Mouse (Mus musculus): ENCODE data around the gene Selenbp2. TPM values are rescaled to one million over a fixed set of nuclear protein-coding genes. Genes with fewer than 3 reads are reported as not detected.
"Not testable (repeated sequence)": the region's sequence is repeated elsewhere in the genome, so short reads cannot be mapped to it uniquely, and the experiment has no call there.

Selenbp2 gene
- total and polyA plus RNA-seq, 3 experiments, result 35.7 to 67.0 TPM; not detected in 1

DNA sequence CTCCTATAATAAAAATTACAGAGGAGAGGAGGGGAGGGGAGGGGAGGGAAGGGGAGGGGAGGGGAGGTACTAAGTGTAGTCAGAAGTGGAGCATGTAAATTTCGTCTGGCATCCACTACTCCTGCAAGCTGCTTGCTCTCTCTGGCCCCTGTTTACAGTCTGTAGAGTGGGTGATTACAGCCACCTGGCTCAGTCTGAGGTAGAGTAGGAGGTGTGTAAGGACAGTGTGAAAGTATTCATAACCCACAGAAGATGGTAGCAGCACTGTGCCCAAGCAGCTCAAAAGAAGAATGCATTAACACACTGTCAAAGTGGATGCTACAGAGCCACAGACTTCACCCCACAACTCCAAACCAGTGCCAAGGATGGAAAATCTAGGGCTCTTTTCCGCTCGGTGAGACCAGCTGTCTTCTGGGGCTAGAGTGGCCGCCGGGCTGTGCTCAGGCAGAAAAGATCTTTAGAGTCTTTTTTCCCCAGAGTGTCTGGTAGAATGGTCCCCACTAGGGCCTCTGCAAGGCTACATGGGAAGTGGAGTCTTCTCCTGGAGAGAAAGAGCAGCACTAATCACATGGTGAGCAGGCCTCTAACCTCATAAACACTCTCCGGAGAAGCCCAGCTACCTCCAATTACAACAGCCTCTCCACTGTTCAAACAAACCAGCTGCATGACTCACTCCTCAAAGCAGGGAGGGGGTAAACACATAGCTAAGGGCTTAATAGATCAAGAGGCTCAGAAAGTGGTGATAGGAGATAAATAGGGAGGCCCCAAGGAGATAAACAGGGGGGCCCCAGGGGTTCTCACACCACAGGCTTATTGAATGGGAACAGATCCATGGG is 44.4 kb upstream of the Selenbp2 start (continued):
- TF ChIP-seq SIN3A (IDR thresholded peaks at IDR 0.05; ENCODE audit: low read length) (peak; percentile 73), MAZ (IDR thresholded peaks at IDR 0.05; ENCODE audit: low read depth, low read length) (peak; percentile 92), ZKSCAN1 (IDR thresholded peaks at IDR 0.05; ENCODE audit: low read depth, low read length) (no peak), CHD2 (IDR thresholded peaks at IDR 0.05; ENCODE audit: low read length) (no peak), JUND (IDR thresholded peaks at IDR 0.05; ENCODE audit: low read depth, low read length) (peak; percentile 80), RCOR1 (IDR thresholded peaks at IDR 0.05; ENCODE audit: low read depth, low read length) (peak; percentile 53; the same call in 1 of the 2 replicates), E2F4 (IDR thresholded peaks at IDR 0.05; ENCODE audit: borderline replicate concordance, low read depth, low read length) (no peak), CHD1 (IDR thresholded peaks at IDR 0.05; ENCODE audit: low read depth, low read length) (no peak), NELFE (IDR thresholded peaks at IDR 0.05; ENCODE audit: low read depth, low read length) (no peak), RAD21 (IDR thresholded peaks at IDR 0.05; ENCODE audit: low read depth, low read length) (no peak), USF1 (IDR thresholded peaks at IDR 0.05; ENCODE audit: low read depth, low read length) (peak; percentile 57), KAT2A (conservative IDR thresholded peaks at IDR 0.05; ENCODE audit: low read depth, low read length) (no peak), ZMIZ1 (IDR thresholded peaks at IDR 0.05; ENCODE audit: low read depth, low read length) (peak; percentile 25; the same call in 1 of the 2 replicates), MYC (IDR thresholded peaks at IDR 0.05; ENCODE audit: low read depth, low read length) (peak; percentile 54; the same call in 1 of the 2 replicates), ZC3H11A (IDR thresholded peaks at IDR 0.05; ENCODE audit: low read depth, low read length) (no peak), ZNF384 (IDR thresholded peaks at IDR 0.05; ENCODE audit: low read depth, low read length) (no peak), MYB (IDR thresholded peaks at IDR 0.05; ENCODE audit: low read depth, low read length) (no peak)

DNA sequence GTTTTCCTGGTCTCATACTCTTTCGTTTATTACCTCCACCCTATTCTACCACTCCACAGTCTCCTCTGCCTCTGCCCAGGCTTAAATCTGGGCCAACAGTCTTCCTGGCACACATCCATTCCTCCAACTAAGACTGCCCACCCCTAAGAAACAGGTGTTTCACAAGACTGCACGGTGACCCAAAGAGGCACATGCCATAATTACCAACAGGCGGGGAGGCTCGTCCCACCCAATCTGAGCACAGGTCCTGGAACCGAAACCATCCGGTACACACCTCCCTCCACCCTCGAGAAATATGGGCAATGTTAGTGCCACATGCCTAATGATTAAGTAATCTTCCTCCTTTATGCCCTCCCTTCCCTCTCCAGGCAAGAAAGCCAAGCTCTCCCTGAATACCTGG is 42.9 kb upstream of the Selenbp2 start:
- DNase-seq (ENCODE audit: low read depth, low spot score), result no peak
- Histone ChIP-seq H3K36me3 (ENCODE audit: control insufficient read depth in 1 of 2, insufficient read depth in 2 of 2, low read length in 2 of 2) (peaks cover 0 to 10% of the 10 kb centered on the region in 2 experiments; a peak in 2 of 4 replicates), H3K4me1 (ENCODE audit: control insufficient read depth in 1 of 2, insufficient read depth in 2 of 2, low read length in 2 of 2) (peaks cover 9 to 12% of the 10 kb centered on the region in 2 experiments), H3K27ac (ENCODE audit: control insufficient read depth, low read depth, low read length) (no peak overlapping the region), H3K4me3 (ENCODE audit: control insufficient read depth in 1 of 2, insufficient read depth in 1 of 2, low read depth in 2 of 2, low read length in 2 of 2) (no peak overlapping the region), H3K79me2 (ENCODE audit: control insufficient read depth, insufficient read depth, low read length, poor library complexity) (no peaks in the 10 kb centered on the region), H3K27me3 (ENCODE audit: control insufficient read depth in 1 of 2, insufficient read depth in 2 of 2, low read length in 2 of 2) (no peaks in the 10 kb centered on the region), H3K9me3 (replicated peaks; ENCODE audit: insufficient read depth, low read length) (no peaks in the 10 kb centered on the region), H3K9ac (ENCODE audit: control insufficient read depth, low read depth, low read length, poor library complexity, severe bottlenecking) (no peak overlapping the region)
- TF ChIP-seq ELF1 (IDR thresholded peaks at IDR 0.05; ENCODE audit: low read depth, low read length) (no peak), RCOR1 (IDR thresholded peaks at IDR 0.05; ENCODE audit: low read depth, low read length) (no peak), MXI1 (IDR thresholded peaks at IDR 0.05; ENCODE audit: low read depth, low read length) (no peak), MAFK (IDR thresholded peaks at IDR 0.05; ENCODE audit: borderline replicate concordance, low read depth, low read length) (no peak), RAD21 (IDR thresholded peaks at IDR 0.05; ENCODE audit: low read depth, low read length) (no peak), MYB (IDR thresholded peaks at IDR 0.05; ENCODE audit: low read depth, low read length) (no peak), USF1 (IDR thresholded peaks at IDR 0.05; ENCODE audit: low read depth, low read length) (no peak), TAL1 (IDR thresholded peaks at IDR 0.05; ENCODE audit: low read length) (no peak), JUND (IDR thresholded peaks at IDR 0.05; ENCODE audit: low read depth, low read length) (no peak), ZNF384 (IDR thresholded peaks at IDR 0.05; ENCODE audit: low read depth, low read length) (no peak), ETS1 (IDR thresholded peaks at IDR 0.05; ENCODE audit: low read depth, low read length) (no peak), ZKSCAN1 (IDR thresholded peaks at IDR 0.05; ENCODE audit: low read depth, low read length) (no peak), EP300 (IDR thresholded peaks at IDR 0.05; ENCODE audit: low read depth in 1 of 2, low read length in 2 of 2) (no peak), NRF1 (IDR thresholded peaks at IDR 0.05; ENCODE audit: insufficient read depth, low read depth, low read length, poor library complexity, severe bottlenecking) (no peak), TCF12 (IDR thresholded peaks at IDR 0.05; ENCODE audit: low read depth, low read length) (no peak), KAT2A (conservative IDR thresholded peaks at IDR 0.05; ENCODE audit: low read depth, low read length) (no peak)

DNA sequence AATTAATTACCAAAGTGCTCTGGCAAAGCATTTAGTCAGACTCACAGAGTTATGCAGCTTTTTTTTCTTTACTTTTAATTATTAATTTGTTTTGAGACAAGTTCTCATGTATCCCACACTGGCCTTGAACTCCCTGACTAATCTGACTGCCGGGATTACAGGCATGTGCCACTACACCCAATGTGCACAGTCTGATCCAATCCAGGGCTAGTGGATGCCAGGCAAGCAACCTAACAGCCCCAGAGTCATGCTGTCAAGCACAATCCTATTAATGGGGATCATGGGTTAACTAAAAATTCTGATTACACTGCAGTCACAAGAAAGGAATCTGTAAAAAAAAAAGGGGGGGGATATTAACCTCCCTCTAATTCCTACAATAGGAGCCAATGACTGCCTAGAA is 39.4 kb upstream of the Selenbp2 start:
- H3K4me3 ChIP-seq (ENCODE audit: control insufficient read depth in 1 of 2, insufficient read depth in 1 of 2, low read depth in 2 of 2, low read length in 2 of 2); H3K27me3 ChIP-seq (ENCODE audit: control insufficient read depth in 1 of 2, insufficient read depth in 2 of 2, low read length in 2 of 2); H3K79me2 ChIP-seq (ENCODE audit: control insufficient read depth, insufficient read depth, low read length, poor library complexity); H3K27ac ChIP-seq (ENCODE audit: control insufficient read depth, low read depth, low read length); DNase-seq (ENCODE audit: low read depth, low spot score); H3K36me3 ChIP-seq (ENCODE audit: control insufficient read depth in 1 of 2, insufficient read depth in 2 of 2, low read length in 2 of 2); H3K9ac ChIP-seq (ENCODE audit: control insufficient read depth, low read depth, low read length, poor library complexity, severe bottlenecking); H3K9me3 ChIP-seq (replicated peaks; ENCODE audit: insufficient read depth, low read length): not testable (repeated sequence)
- peaks cover 6 to 12% of the 10 kb centered on the region in 2 experiments for H3K4me1 ChIP-seq (ENCODE audit: control insufficient read depth in 1 of 2, insufficient read depth in 2 of 2, low read length in 2 of 2)
